Mouse (Mus musculus) neural tube, embryonic 11.5 days (tissue): ENCODE measurements around the gene Schip1. TPM values are rescaled to one million over a fixed set of nuclear protein-coding genes. Genes with fewer than 3 reads are reported as not detected.

Source experiments
- ATAC-seq: fragments of 200-750 bp; cut with Nextera tagmentation; 2 replicates; pipeline ENCODE4 v1.8.0; 2017; ENCODE audit warnings: moderate number of reproducible peaks, mild to moderate bottlenecking, moderate TSS enrichment, moderate library complexity; ENCODE audit not compliant: insufficient read depth, low FRiP score, low TSS enrichment
- DNase-seq: peaks from one replicate; pipeline ENCODE4 v3.0.0-alpha.2; 2015; ENCODE audit warnings: low spot score
- H3K27ac ChIP-seq: fragments of 300-500 bp; sonication (generic); 2 replicates; pipeline ENCODE4 v1.5.1; 2014; ENCODE audit warnings: low read depth, mild to moderate bottlenecking, low read length
- H3K27me3 ChIP-seq: fragments of 300-500 bp; sonication (generic); 2 replicates; pipeline ENCODE4 v1.6.1; 2014; ENCODE audit warnings: mild to moderate bottlenecking, low read length, mixed read lengths; ENCODE audit not compliant: control insufficient read depth, insufficient read depth
- H3K36me3 ChIP-seq: fragments of 300-500 bp; sonication (generic); 2 replicates; pipeline ENCODE4 v1.6.1; 2014; ENCODE audit warnings: mild to moderate bottlenecking, low read length, moderate library complexity, mixed read lengths; ENCODE audit not compliant: control insufficient read depth, insufficient read depth
- H3K4me1 ChIP-seq: fragments of 300-500 bp; sonication (generic); 2 replicates; pipeline ENCODE4 v1.6.1; 2014; ENCODE audit warnings: low read length, mixed read lengths; ENCODE audit not compliant: control insufficient read depth, insufficient read depth
- H3K4me2 ChIP-seq: fragments of 300-500 bp; sonication (generic); 2 replicates; pipeline ENCODE4 v1.6.1; 2014; ENCODE audit warnings: low read depth, mild to moderate bottlenecking, moderate library complexity
- H3K4me3 ChIP-seq: fragments of 300-500 bp; sonication (generic); 2 replicates; pipeline ENCODE4 v1.5.1; 2014; ENCODE audit warnings: low read depth, low read length
- H3K9ac ChIP-seq: fragments of 300-500 bp; sonication (generic); 2 replicates; pipeline ENCODE4 v1.6.1; 2014; ENCODE audit warnings: mild to moderate bottlenecking, low read length
- H3K9me3 ChIP-seq: fragments of 300-500 bp; sonication (generic); 2 replicates; pipeline ENCODE4 v1.6.1; 2016; ENCODE audit warnings: low read length; ENCODE audit not compliant: control insufficient read depth
- WGBS: fragments of 180-500 bp; shearing (Covaris S2); extraction: QIAGEN DNeasy Blood & Tissue Kit; methylation state at CpG from one replicate; pipeline ENCODE4 v1.1.7; 2014; 5-methylcytosine and 5-hydroxymethylcytosine counted together
- polyA plus RNA-seq: library from polyadenylated mRNA; unstranded; fragments of >200 nt; fragmentation: Nextera tagmentation; extraction: Ambion mirVana; gene quantifications from 2 replicates; pipeline ENCODE4 v1.2.1, GENCODE M21; 2014

The Schip1 gene
- polyA plus RNA-seq, 1 experiment from 2014 or later, result 87.2 TPM

DNA sequence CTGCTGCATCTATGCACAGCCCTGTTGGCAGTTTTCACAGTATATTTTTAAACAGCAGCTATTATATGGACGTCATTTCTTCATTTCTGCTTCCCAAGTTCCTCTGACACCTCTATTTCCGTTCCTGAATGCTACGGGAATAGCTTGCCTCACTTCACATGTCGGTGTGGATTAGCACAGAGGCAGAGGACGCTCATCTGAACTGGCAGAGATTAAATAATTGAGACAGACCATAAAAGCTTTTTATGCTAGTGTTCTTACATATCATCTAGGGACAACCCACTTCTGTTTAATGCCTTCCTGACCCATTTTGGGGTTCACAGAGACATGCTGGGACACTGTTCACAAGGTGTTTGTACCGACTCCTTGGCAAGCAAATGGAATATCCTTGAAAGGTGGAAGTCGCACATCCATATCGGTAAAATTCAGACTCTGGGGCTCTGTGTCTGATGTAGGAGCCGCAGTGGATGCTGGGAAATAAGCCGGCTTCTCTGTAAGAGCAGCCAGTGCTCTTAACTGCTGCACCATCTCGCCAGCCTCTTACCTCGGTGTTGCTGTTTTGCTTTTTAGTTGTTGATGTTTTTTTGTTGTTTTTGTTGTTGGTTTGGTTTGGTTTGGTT, 610.7 kb downstream of the Schip1 start:
- WGBS, result 90% methylated on average over 12 of the region's 12 CpGs
- H3K4me1 ChIP-seq, result no peaks in the 10 kb centered on the region
- no peak overlapping the region for H3K9ac ChIP-seq
- H3K27me3 ChIP-seq, result no peaks in the 10 kb centered on the region
- H3K36me3 ChIP-seq, result no peaks in the 10 kb centered on the region
- no peak overlapping the region for H3K4me2 ChIP-seq
- H3K4me3 ChIP-seq, result no peak overlapping the region
- ATAC-seq (no peak), DNase-seq (no peak)
- H3K9me3 ChIP-seq, result no peaks in the 10 kb centered on the region
- H3K27ac ChIP-seq, result no peak overlapping the region

Other genes starting within 250 kb of the Schip1 start
- gene Iqcj, start 172.6 kb upstream of the Schip1 start, polyA plus RNA-seq, result not detected in 2 replicates
- 0.37 and 0.62 TPM in 2 replicates for gene Iqschfp, start 172.6 kb upstream of the Schip1 start, polyA plus RNA-seq